Mouse (Mus musculus) C2C12 (cell line): Measurements from ENCODE around the gene Trex2. TPM values are rescaled to one million over a fixed set of nuclear protein-coding genes. Genes with fewer than 3 reads are reported as not detected.

ENCODE experiments used
- H3K27me3 ChIP-seq: one replicate; pipeline ENCODE4 v1.6.1; 2011; ENCODE audit not compliant: control insufficient read depth, insufficient read depth, insufficient read length
- H3K36me3 ChIP-seq: one replicate; pipeline ENCODE4 v1.6.1; 2011; ENCODE audit not compliant: control insufficient read depth, insufficient read depth
- H3K4me3 ChIP-seq: one replicate; pipeline ENCODE4 v1.5.1; 2011; ENCODE audit warnings: mild to moderate bottlenecking, control low read depth; ENCODE audit not compliant: poor library complexity, insufficient read depth, severe bottlenecking
- H3K79me2 ChIP-seq: one replicate; pipeline ENCODE4 v1.6.1; 2011; ENCODE audit not compliant: control insufficient read depth, insufficient read depth
- H3K79me3 ChIP-seq: one replicate; pipeline ENCODE4 v1.6.1; 2011; ENCODE audit warnings: low read depth, control low read depth
- H3ac ChIP-seq: one replicate; pipeline ENCODE3; 2011; ENCODE audit warnings: low read depth; ENCODE audit not compliant: control insufficient read depth, insufficient read length
- CEBPB ChIP-seq: IDR thresholded peaks from one replicate; pipeline ENCODE4 v1.6.1; 2011; ENCODE audit warnings: low read depth, mild to moderate bottlenecking, control low read depth, moderate library complexity
- CTCF ChIP-seq: IDR thresholded peaks from one replicate; pipeline ENCODE4 v1.5.1; 2011; ENCODE audit not compliant: control insufficient read depth, insufficient read depth, insufficient read length
- FOSL1 ChIP-seq: IDR thresholded peaks from one replicate; pipeline ENCODE4 v1.8.0; 2011; ENCODE audit warnings: mild to moderate bottlenecking, low read length; ENCODE audit not compliant: poor library complexity, insufficient read depth, severe bottlenecking
- MAX ChIP-seq: IDR thresholded peaks from one replicate; pipeline ENCODE4 v1.6.1; 2011; ENCODE audit warnings: mild to moderate bottlenecking, control low read depth
- MYOD1 ChIP-seq: IDR thresholded peaks from one replicate; pipeline ENCODE4 v1.6.1; 2011; ENCODE audit warnings: low read depth; ENCODE audit not compliant: control insufficient read depth, insufficient read length
- MYOG ChIP-seq: IDR thresholded peaks from one replicate; pipeline ENCODE4 v1.6.1; 2011; ENCODE audit not compliant: control insufficient read depth, insufficient read length; ENCODE audit errors: extremely low read depth
- USF1 ChIP-seq: IDR thresholded peaks from one replicate; pipeline ENCODE4 v1.6.1; 2011; ENCODE audit warnings: low read depth, mild to moderate bottlenecking, control low read depth, moderate library complexity
- polyA plus RNA-seq: library from polyadenylated mRNA; unstranded; fragments of >200 nt; fragmentation: generic; extraction: Trizol; gene quantifications from one replicate; pipeline ENCODE4 v1.2.1, GENCODE M21; 2012; ENCODE audit warnings: missing spikeins

Trex2 gene
- polyA plus RNA-seq, 1 experiment = not detected

DNA sequence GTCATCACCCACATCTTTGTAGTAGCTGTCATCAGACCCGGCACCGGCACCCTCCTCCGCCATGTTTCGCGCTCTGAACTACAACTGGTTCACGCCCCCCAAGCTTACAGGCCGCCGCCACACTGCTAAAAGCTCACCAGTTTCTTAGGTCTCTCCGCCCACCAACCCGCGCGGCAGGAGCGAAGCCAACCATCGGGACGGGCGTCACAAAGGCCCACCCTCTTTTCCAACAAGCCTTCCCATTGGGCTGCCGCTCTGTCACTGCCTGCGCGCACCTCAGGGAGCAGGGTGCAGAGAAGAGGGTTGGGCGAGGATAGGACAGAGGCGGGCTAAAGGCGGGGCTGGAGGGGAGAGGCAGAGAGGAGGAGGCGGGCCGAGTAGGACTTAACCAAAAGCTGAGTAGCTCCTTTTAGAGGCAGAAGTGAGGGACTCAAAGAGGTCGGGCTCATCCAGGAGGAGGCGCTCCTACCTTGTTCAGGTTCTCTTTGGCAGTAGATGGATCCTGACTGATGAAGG lies 23.8 kb upstream of the Trex2 start, which contains the start of gene Haus7:
Gene Haus7, minus strand, starts transcription at position 168 of the 516 bp plus-strand sequence.
- Histone ChIP-seq H3K27me3 (no peaks in the 10 kb centered on the region), H3ac (peak within 1 kb of the TSS; percentile 10), H3K36me3 (peaks cover 3% of the 10 kb centered on the region), H3K4me3 (peak within 1 kb of the TSS; percentile 37), H3K79me3 (peaks cover 2% of the 10 kb centered on the region), H3K79me2 (peaks cover 9% of the 10 kb centered on the region)
- peak; percentile 35 for TF ChIP-seq CTCF
- no peak for TF ChIP-seq CEBPB
- TF ChIP-seq MAX = peak; percentile 13

GRCm38 (mm10) chrX:73451949-73452348 lies 16.8 kb upstream of the Trex2 start:
- Histone ChIP-seq H3K4me3 (no peak overlapping the region), H3K36me3 (peaks cover 9% of the 10 kb centered on the region), H3K27me3 (no peaks in the 10 kb centered on the region), H3K79me2 (no peaks in the 10 kb centered on the region), H3K79me3 (no peaks in the 10 kb centered on the region), H3ac (no peak overlapping the region)
- no peak for TF ChIP-seq MYOD1
- peak; percentile 31 for TF ChIP-seq CTCF

DNA sequence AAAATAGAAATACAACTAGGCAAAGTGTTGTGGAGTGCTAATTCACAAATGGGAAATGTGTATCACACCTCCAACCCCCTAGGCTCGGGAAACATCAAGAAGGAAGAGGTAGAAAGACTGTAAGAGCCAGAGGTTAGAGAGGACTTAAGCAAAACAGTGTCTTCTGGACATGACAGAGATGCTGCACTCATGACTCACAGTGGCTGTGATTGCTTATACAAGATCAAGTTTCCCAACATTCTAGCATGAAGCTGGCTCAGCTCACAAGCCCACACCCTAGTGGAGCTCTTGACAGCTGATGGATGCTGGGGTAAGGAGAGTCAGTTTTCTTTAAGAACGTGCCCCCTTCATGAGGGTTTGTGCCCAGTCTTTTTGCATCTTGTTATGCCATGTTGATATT lies 6.3 kb upstream of the Trex2 start:
- no peak overlapping the region for H3K4me3 ChIP-seq
- no peak overlapping the region for H3ac ChIP-seq
- peaks cover 10% of the 10 kb centered on the region for H3K36me3 ChIP-seq
- TF ChIP-seq MYOG (no peak), USF1 (no peak), MYOD1 (no peak), MAX (no peak), CTCF (no peak), CEBPB (no peak), FOSL1 (no peak)
- H3K27me3 ChIP-seq = no peaks in the 10 kb centered on the region
- no peaks in the 10 kb centered on the region for H3K79me3 ChIP-seq
- H3K79me2 ChIP-seq = no peaks in the 10 kb centered on the region

GRCm38 (mm10) chrX:73432850-73433249 lies 2.3 kb downstream of the Trex2 start:
- H3ac ChIP-seq = no peak overlapping the region
- H3K79me2 ChIP-seq = no peaks in the 10 kb centered on the region
- no peaks in the 10 kb centered on the region for H3K27me3 ChIP-seq
- TF ChIP-seq CTCF = no peak
- no peak for TF ChIP-seq MYOG
- no peak for TF ChIP-seq MAX
- no peaks in the 10 kb centered on the region for H3K36me3 ChIP-seq
- no peak overlapping the region for H3K4me3 ChIP-seq
- H3K79me3 ChIP-seq = no peaks in the 10 kb centered on the region

GRCm38 (mm10) chrX:73430036-73430435 lies 5.1 kb downstream of the Trex2 start:
- no peaks in the 10 kb centered on the region for H3K27me3 ChIP-seq
- H3K36me3 ChIP-seq = no peaks in the 10 kb centered on the region
- H3K79me3 ChIP-seq = no peaks in the 10 kb centered on the region
- H3K4me3 ChIP-seq = no peak overlapping the region
- H3K79me2 ChIP-seq = no peaks in the 10 kb centered on the region
- H3ac ChIP-seq = no peak overlapping the region
- TF ChIP-seq MYOD1 = no peak
- no peak for TF ChIP-seq MAX
- TF ChIP-seq USF1 = no peak
- no peak for TF ChIP-seq CEBPB
- TF ChIP-seq FOSL1 = no peak
- no peak for TF ChIP-seq MYOG
- TF ChIP-seq CTCF = no peak

GRCm38 (mm10) chrX:73412767-73413166 lies 22.4 kb downstream of the Trex2 start:
- Histone ChIP-seq H3K4me3 (no peak overlapping the region), H3K79me2 (no peaks in the 10 kb centered on the region), H3ac (no peak overlapping the region), H3K27me3 (peaks cover 5% of the 10 kb centered on the region), H3K36me3 (no peaks in the 10 kb centered on the region), H3K79me3 (no peaks in the 10 kb centered on the region)
- TF ChIP-seq MYOD1 = no peak
- no peak for TF ChIP-seq USF1
- TF ChIP-seq FOSL1 = no peak
- no peak for TF ChIP-seq MYOG
- TF ChIP-seq CTCF = no peak
- no peak for TF ChIP-seq MAX
- no peak for TF ChIP-seq CEBPB
